Mouse (Mus musculus) liver, embryonic 14.5 days (tissue): Measurements from ENCODE around the gene Sapcd2.

Experiments used
- CTCF ChIP-seq: IDR thresholded peaks from 2 replicates; pipeline ENCODE4 v1.5.1; 2016; ENCODE audit warnings: antibody characterized with exemption, low read depth, control low read depth
- EP300 ChIP-seq: IDR thresholded peaks from 2 replicates; pipeline ENCODE4 v1.6.1; 2016; ENCODE audit warnings: antibody characterized with exemption, low read depth

GRCm38 (mm10) chr2:25417426-25417825, 45.3 kb downstream of the Sapcd2 start:
- TF ChIP-seq CTCF: no peak
- TF ChIP-seq EP300: no peak
